Mouse (Mus musculus) hindbrain, postnatal 0 days (tissue): ENCODE data around the gene Susd3. TPM values are rescaled to one million over a fixed set of nuclear protein-coding genes. Genes with fewer than 3 reads are reported as not detected.
A peak's percentile ranks its signal among the peaks of the same experiment; 100 is the strongest.

Source experiments
- ATAC-seq: fragments of 200-750 bp; cut with Nextera tagmentation; 2 replicates; pipeline ENCODE4 v1.8.0; 2017; ENCODE audit warnings: mild to moderate bottlenecking, moderate TSS enrichment, moderate library complexity
- DNase-seq: peaks from one replicate; pipeline ENCODE4 v3.0.0-alpha.2; 2015; ENCODE audit warnings: low spot score
- H3K27ac ChIP-seq: fragments of 300-500 bp; sonication (generic); 2 replicates; pipeline ENCODE4 v1.5.1; 2014; ENCODE audit warnings: mild to moderate bottlenecking
- H3K27me3 ChIP-seq: fragments of 300-500 bp; sonication (generic); 2 replicates; pipeline ENCODE4 v1.6.1; 2014; ENCODE audit warnings: low read length, mixed read lengths; ENCODE audit not compliant: insufficient read depth
- H3K36me3 ChIP-seq: fragments of 300-500 bp; sonication (generic); 2 replicates; pipeline ENCODE4 v1.6.1; 2014; ENCODE audit warnings: low read length, mixed read lengths; ENCODE audit not compliant: insufficient read depth
- H3K4me1 ChIP-seq: fragments of 300-500 bp; sonication (generic); 2 replicates; pipeline ENCODE4 v1.6.1; 2014; ENCODE audit warnings: antibody characterized with exemption, low read length, mixed read lengths; ENCODE audit not compliant: insufficient read depth
- H3K4me2 ChIP-seq: fragments of 300-500 bp; sonication (generic); 2 replicates; pipeline ENCODE4 v1.6.1; 2014; ENCODE audit warnings: low read depth, mild to moderate bottlenecking, low read length, moderate library complexity, mixed read lengths
- H3K4me3 ChIP-seq: fragments of 300-500 bp; sonication (generic); 2 replicates; pipeline ENCODE4 v1.5.1; 2014; ENCODE audit warnings: low read length
- H3K9ac ChIP-seq: fragments of 300-500 bp; sonication (generic); replicated peaks from 2 replicates; pipeline ENCODE4 v1.6.1; 2014; ENCODE audit warnings: mild to moderate bottlenecking, low read length, moderate library complexity, mixed read lengths
- H3K9me3 ChIP-seq: fragments of 300-500 bp; sonication (generic); 2 replicates; pipeline ENCODE4 v1.6.1; 2016; ENCODE audit warnings: low read length, mixed read lengths
- CTCF ChIP-seq: IDR thresholded peaks from 2 replicates; pipeline ENCODE4 v1.5.1; 2016; ENCODE audit warnings: antibody characterized with exemption, control low read depth, low read depth
- WGBS: fragments of 180-500 bp; shearing (Covaris S2); extraction: QIAGEN DNeasy Blood & Tissue Kit; methylation state at CpG from one replicate; pipeline ENCODE4 v1.1.7; 2014; 5-methylcytosine and 5-hydroxymethylcytosine counted together
- polyA plus RNA-seq: library from polyadenylated mRNA; unstranded; fragments of >200 nt; fragmentation: Nextera tagmentation; extraction: Ambion mirVana; gene quantifications from 2 replicates; pipeline ENCODE4 v1.2.1, GENCODE M21; 2015
- total RNA-seq: library from RNA; depleted of rRNA; stranded (reverse); fragments of >200 nt; gene quantifications from 2 replicates; pipeline ENCODE4 v1.2.3, GENCODE M21; 2014

Susd3 gene
- total and polyA plus RNA-seq, 2 experiments from 2014 or later, result 0.93 to 2.0 TPM

GRCm38 (mm10) chr13:49283686-49284085, 35.2 kb upstream of the Susd3 start:
- no peaks in the 10 kb centered on the region for H3K27me3 ChIP-seq
- TF ChIP-seq CTCF, result no peak
- WGBS, result 80% methylated on average over 9 of the region's 9 CpGs
- no peak for DNase-seq
- no peak for ATAC-seq
- H3K4me2 ChIP-seq, result no peak overlapping the region
- H3K4me1 ChIP-seq, result no peaks in the 10 kb centered on the region
- no peak overlapping the region for H3K9ac ChIP-seq
- no peak overlapping the region for H3K27ac ChIP-seq
- no peak overlapping the region for H3K4me3 ChIP-seq
- no peaks in the 10 kb centered on the region for H3K9me3 ChIP-seq
- peaks cover 10% of the 10 kb centered on the region; the same call in 1 of the 2 replicates for H3K36me3 ChIP-seq

GRCm38 (mm10) chr13:49282168-49282567, 33.7 kb upstream of the Susd3 start:
- Histone ChIP-seq H3K9me3 (no peaks in the 10 kb centered on the region), H3K4me1 (no peaks in the 10 kb centered on the region), H3K4me2 (no peak overlapping the region), H3K27me3 (no peaks in the 10 kb centered on the region), H3K9ac (no peak overlapping the region), H3K27ac (no peak overlapping the region), H3K36me3 (peaks cover 10% of the 10 kb centered on the region; the same call in 1 of the 2 replicates), H3K4me3 (no peak overlapping the region)
- no peak for TF ChIP-seq CTCF
- 80% methylated on average over 2 of the region's 2 CpGs for WGBS
- ATAC-seq, result no peak
- no peak for DNase-seq

GRCm38 (mm10) chr13:49271831-49272765, 23.6 kb upstream of the Susd3 start:
- 70% methylated on average over 5 of the region's 5 CpGs for WGBS
- Histone ChIP-seq H3K9ac (no peak overlapping the region), H3K27ac (no peak overlapping the region), H3K4me2 (no peak overlapping the region), H3K27me3 (no peaks in the 10 kb centered on the region), H3K36me3 (no peaks in the 10 kb centered on the region), H3K4me3 (no peak overlapping the region), H3K4me1 (no peaks in the 10 kb centered on the region), H3K9me3 (no peaks in the 10 kb centered on the region)
- peak; percentile 27; the same call in 1 of the 2 replicates for TF ChIP-seq CTCF
- ATAC-seq (no peak), DNase-seq (no peak)

GRCm38 (mm10) chr13:49270500-49270899, 22.0 kb upstream of the Susd3 start:
- TF ChIP-seq CTCF, result no peak
- Histone ChIP-seq H3K9ac (no peak overlapping the region), H3K4me3 (no peak overlapping the region), H3K9me3 (no peaks in the 10 kb centered on the region), H3K4me1 (no peaks in the 10 kb centered on the region), H3K36me3 (no peaks in the 10 kb centered on the region), H3K27me3 (no peaks in the 10 kb centered on the region), H3K27ac (no peak overlapping the region), H3K4me2 (no peak overlapping the region)
- DNase-seq (no peak), ATAC-seq (no peak)
- WGBS, result 90% methylated on average over 8 of the region's 8 CpGs

DNA sequence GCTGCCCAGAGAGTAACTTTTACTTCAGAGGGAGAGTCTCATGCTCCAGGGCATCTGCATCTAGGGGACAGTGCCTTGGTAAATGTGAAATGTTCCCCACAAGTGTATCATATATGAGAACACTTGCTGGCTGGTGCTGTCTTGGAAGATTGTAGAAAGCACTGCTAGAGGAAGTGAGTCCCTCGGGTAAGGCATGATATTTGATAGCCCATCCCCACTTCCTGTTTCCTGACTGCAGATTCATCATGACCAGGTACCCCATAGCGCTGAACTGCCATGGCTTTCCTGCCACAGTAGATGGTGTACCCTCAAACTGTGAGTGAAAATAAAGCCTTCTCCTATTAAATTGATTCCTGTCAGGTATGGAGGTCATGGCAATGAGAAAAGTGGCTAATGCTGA, 19.1 kb upstream of the Susd3 start:
- H3K4me1 ChIP-seq, result no peaks in the 10 kb centered on the region
- H3K4me3 ChIP-seq, result no peak overlapping the region
- no peak for ATAC-seq
- H3K27me3 ChIP-seq, result no peaks in the 10 kb centered on the region
- no peak overlapping the region for H3K9ac ChIP-seq
- DNase-seq, result no peak
- no peak overlapping the region for H3K4me2 ChIP-seq
- no peak for TF ChIP-seq CTCF
- no peaks in the 10 kb centered on the region; the same call in 1 of the 2 replicates for H3K36me3 ChIP-seq
- 73% methylated on average over 2 of the region's 2 CpGs for WGBS
- no peaks in the 10 kb centered on the region for H3K9me3 ChIP-seq
- no peak overlapping the region for H3K27ac ChIP-seq

- DNase-seq (no peak), ATAC-seq (no peak)
- no peaks in the 10 kb centered on the region for H3K27me3 ChIP-seq
- no peak overlapping the region for H3K9ac ChIP-seq
- TF ChIP-seq CTCF, result no peak
- H3K9me3 ChIP-seq, result no peaks in the 10 kb centered on the region
- WGBS, result 82% methylated on average over 15 of the region's 15 CpGs
- no peak overlapping the region for H3K4me2 ChIP-seq
- H3K36me3 ChIP-seq, result no peaks in the 10 kb centered on the region; the same call in 1 of the 2 replicates
- H3K4me3 ChIP-seq, result no peak overlapping the region
- H3K4me1 ChIP-seq, result no peaks in the 10 kb centered on the region
- H3K27ac ChIP-seq, result no peak overlapping the region
Measured at GRCm38 (mm10) chr13:49260036-49260722, 11.7 kb upstream of the Susd3 start.
